Mouse (Mus musculus) G1E (cell line): ENCODE results near the gene Tex21. TPM values are rescaled to one million over a fixed set of nuclear protein-coding genes. Genes with fewer than 3 reads are reported as not detected.
A peak's percentile ranks its signal among the peaks of the same experiment; 100 is the strongest.

Experiments used
- ATAC-seq: 2 replicates; pipeline ENCODE4 v1.8.0; 2016; ENCODE audit warnings: mild to moderate bottlenecking; ENCODE audit not compliant: insufficient number of reproducible peaks, poor library complexity, low FRiP score, severe bottlenecking; ENCODE audit errors: extremely low read depth
- DNase-seq: peaks from one replicate; pipeline ENCODE4 v3.0.0; 2012; ENCODE audit warnings: low spot score
- H3K27me3 ChIP-seq: 2 replicates; pipeline ENCODE4 v1.6.1; 2012; ENCODE audit warnings: mild to moderate bottlenecking, low read length, inconsistent platforms; ENCODE audit not compliant: insufficient read depth
- H3K36me3 ChIP-seq: replicated peaks from 2 replicates; pipeline ENCODE3; 2012; ENCODE audit warnings: mild to moderate bottlenecking, inconsistent platforms
- H3K4me1 ChIP-seq: 2 replicates; pipeline ENCODE4 v1.6.1; 2012; ENCODE audit warnings: low read depth, low read length, inconsistent platforms, mixed read lengths; ENCODE audit not compliant: insufficient read depth
- H3K4me3 ChIP-seq: 2 replicates; pipeline ENCODE4 v1.5.1; 2012; ENCODE audit warnings: low read depth, mild to moderate bottlenecking, inconsistent platforms, low read length, moderate library complexity, mixed read lengths
- H3K9me3 ChIP-seq: replicated peaks from 2 replicates; pipeline ENCODE4 v1.6.1; 2012; ENCODE audit warnings: inconsistent platforms
- CTCF ChIP-seq: IDR thresholded peaks from 2 replicates; pipeline ENCODE4 v1.5.1; 2012; ENCODE audit warnings: low read depth, low read length, inconsistent platforms, mixed read lengths
- GATA1 ChIP-seq: IDR thresholded peaks from 2 replicates; pipeline ENCODE4 v1.6.1; 2012; ENCODE audit warnings: borderline replicate concordance, low read length, inconsistent platforms, mixed read lengths
- GATA2 ChIP-seq: IDR thresholded peaks from 2 replicates; pipeline ENCODE4 v1.6.1; 2012; ENCODE audit warnings: low read depth, low read length, inconsistent platforms, borderline replicate concordance
- POLR2AphosphoS5 ChIP-seq: IDR thresholded peaks from 2 replicates; pipeline ENCODE4 v1.6.1; 2012; ENCODE audit warnings: low read depth, low read length, inconsistent platforms; ENCODE audit not compliant: insufficient replicate concordance
- TAL1 ChIP-seq: conservative IDR thresholded peaks from 2 replicates; pipeline ENCODE4 v1.6.1; 2012; ENCODE audit warnings: low read depth, low read length, inconsistent platforms, mixed read lengths
- polyA plus RNA-seq: library from polyadenylated mRNA; stranded (reverse); fragments of >175 nt; gene quantifications from 2 replicates; pipeline ENCODE4 v1.2.3, GENCODE M21; 2012
- total RNA-seq, 2 experiments: library from RNA; stranded (forward) in 1 of 2; stranded (reverse) in 1 of 2; fragments of 200-1000 nt in 1 of 2; fragments of >200 nt in 1 of 2; fragmentation: Nextera tagmentation in 1 of 2; gene quantifications; 2 replicates each; pipeline ENCODE4 v1.2.3; 2014 to 2017

Tex21 gene
- total and polyA plus RNA-seq, 3 experiments, result 0.26 to 6.8 (median 0.66) TPM

DNA sequence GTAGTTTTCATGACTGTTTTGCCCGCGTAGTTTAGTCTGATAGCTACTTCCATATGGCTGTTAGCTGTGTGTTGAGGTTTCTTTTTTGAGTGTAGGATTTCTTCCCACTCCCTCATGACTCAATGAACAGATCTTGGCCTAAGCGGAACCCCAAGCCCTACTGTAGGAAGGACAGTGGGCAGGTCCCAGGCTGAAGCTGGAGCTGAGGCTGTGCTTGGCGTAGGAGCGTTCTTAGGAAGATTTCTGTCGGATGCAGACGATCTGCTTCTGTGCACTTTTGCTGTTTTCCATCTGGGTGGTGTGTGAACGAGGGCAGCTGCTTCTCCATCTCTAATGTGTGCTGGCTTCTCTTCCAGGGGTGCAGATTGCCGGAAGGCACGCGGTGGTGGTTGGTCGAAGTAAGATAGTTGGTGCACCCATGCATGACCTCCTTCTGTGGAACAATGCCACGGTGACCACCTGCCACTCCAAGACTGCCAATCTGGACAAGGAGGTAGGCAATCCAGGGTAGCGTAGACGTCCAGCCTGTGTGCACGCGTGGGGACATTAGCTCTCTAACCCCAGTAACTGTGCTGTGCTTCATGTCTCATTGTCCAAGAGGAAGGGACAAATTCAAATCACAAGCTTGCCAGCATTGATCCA lies 36.1 kb upstream of the Tex21 start:
- H3K27me3 ChIP-seq, result no peaks in the 10 kb centered on the region
- ATAC-seq (no peak), DNase-seq (no peak)
- H3K9me3 ChIP-seq, result no peaks in the 10 kb centered on the region
- TF ChIP-seq TAL1 (no peak), CTCF (no peak), GATA1 (no peak), POLR2AphosphoS5 (no peak), GATA2 (no peak)
- H3K36me3 ChIP-seq, result peaks cover 95% of the 10 kb centered on the region
- H3K4me3 ChIP-seq, result no peak overlapping the region
- peaks cover 12% of the 10 kb centered on the region for H3K4me1 ChIP-seq

DNA sequence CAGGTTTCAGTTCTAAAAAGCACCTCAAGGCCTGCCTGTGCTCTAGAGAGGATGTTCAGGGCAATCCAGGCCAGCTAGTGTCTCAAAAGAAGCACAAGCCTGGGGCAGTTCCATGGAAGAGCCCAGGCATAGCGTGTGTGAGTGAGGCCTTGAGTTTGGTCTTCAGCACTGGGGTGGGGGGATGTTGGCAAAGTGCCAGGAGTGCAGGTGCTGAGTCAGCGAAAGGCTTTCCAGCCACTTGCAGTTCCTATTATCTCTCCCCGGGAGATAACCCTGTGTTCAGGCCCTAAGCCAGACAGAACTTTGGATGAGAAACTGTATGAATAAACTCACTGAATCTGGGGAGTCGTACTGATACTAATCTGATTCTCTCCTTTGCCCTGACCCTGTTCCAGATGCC lies 35.6 kb upstream of the Tex21 start:
- Histone ChIP-seq H3K27me3 (no peaks in the 10 kb centered on the region), H3K9me3 (no peaks in the 10 kb centered on the region), H3K4me1 (peaks cover 13% of the 10 kb centered on the region), H3K36me3 (peaks cover 95% of the 10 kb centered on the region), H3K4me3 (no peak overlapping the region)
- TF ChIP-seq GATA1 (no peak), TAL1 (no peak), POLR2AphosphoS5 (no peak), GATA2 (no peak), CTCF (no peak)
- DNase-seq, result no peak
- no peak for ATAC-seq

DNA sequence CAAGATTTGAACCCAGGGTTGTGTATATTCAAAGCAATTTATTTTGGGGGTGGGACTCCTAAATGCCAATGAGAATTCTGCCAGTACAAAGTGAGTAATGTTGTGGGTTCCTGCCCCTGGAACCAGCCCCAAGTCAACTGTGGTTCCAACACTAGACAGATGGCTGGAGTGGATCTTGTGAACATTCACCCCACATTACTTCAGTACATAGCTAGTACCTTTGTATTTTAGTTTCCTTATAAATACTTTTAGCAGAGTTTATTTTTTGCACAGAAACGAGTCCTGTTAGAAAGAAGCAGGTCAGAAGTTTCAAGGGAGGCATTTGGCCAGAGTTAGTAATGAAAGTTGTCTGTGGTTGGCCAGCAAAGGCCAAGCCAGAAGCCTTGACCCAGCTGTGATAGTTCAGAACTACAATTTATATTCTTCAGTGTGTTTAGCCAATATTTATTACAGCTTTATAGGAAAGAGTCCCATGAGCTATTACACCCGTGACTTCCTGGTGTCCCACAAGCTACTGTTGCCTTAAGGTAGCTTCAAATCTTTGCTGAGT lies 34.6 kb upstream of the Tex21 start:
- no peaks in the 10 kb centered on the region for H3K27me3 ChIP-seq
- peaks cover 13% of the 10 kb centered on the region for H3K4me1 ChIP-seq
- no peak overlapping the region for H3K4me3 ChIP-seq
- no peak for DNase-seq
- no peaks in the 10 kb centered on the region for H3K9me3 ChIP-seq
- H3K36me3 ChIP-seq, result peaks cover 99% of the 10 kb centered on the region
- TF ChIP-seq GATA1, result no peak
- no peak for TF ChIP-seq TAL1
- TF ChIP-seq POLR2AphosphoS5, result no peak
- TF ChIP-seq GATA2, result no peak
- TF ChIP-seq CTCF, result no peak
- ATAC-seq, result no peak

DNA sequence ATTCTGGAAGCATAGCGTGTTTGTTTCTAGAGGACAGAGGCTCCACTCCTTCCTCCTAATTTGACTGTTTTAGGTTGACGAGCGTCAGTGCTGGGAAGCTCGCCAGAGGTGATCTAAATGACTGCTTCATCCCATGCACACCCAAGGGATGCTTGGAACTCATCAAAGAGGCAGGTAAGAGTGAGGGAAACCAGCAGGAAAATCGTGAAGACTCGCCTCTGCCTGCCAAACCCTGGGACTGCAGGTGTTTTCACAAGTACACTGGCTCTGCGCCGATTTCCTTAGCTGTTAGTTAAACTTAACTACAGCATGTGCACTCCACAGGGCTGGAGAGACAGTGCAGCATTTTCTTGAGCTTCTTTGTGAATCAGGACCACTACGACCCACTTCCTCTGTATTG lies 34.0 kb upstream of the Tex21 start:
- Histone ChIP-seq H3K27me3 (no peaks in the 10 kb centered on the region), H3K4me1 (peaks cover 13% of the 10 kb centered on the region), H3K4me3 (no peak overlapping the region), H3K9me3 (no peaks in the 10 kb centered on the region), H3K36me3 (peaks cover 99% of the 10 kb centered on the region)
- ATAC-seq (no peak), DNase-seq (no peak)
- TF ChIP-seq POLR2AphosphoS5, result 0 out of 2 replicates have a peak, but pooled peaks have one; percentile 47
- no peak for TF ChIP-seq CTCF

DNA sequence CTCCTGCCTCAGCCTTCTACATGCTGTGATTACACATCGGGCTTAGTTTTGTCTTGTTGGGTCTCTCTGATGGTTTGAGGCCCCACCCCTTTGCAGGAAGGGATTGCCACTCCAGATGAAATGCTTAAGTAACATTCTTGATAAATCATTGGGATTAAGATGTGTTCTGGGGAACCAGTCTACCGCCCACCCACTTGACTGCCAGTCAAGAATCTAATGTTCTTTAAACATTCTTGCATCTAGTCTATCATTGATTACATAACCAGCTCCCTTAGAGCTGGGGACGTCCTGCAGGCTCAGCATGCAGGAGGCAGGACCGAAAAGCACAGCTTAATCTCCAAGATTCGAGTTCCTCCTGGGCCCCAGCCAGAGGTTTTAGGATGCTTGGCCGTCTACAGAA lies 31.7 kb upstream of the Tex21 start:
- H3K36me3 ChIP-seq, result peaks cover 100% of the 10 kb centered on the region

DNA sequence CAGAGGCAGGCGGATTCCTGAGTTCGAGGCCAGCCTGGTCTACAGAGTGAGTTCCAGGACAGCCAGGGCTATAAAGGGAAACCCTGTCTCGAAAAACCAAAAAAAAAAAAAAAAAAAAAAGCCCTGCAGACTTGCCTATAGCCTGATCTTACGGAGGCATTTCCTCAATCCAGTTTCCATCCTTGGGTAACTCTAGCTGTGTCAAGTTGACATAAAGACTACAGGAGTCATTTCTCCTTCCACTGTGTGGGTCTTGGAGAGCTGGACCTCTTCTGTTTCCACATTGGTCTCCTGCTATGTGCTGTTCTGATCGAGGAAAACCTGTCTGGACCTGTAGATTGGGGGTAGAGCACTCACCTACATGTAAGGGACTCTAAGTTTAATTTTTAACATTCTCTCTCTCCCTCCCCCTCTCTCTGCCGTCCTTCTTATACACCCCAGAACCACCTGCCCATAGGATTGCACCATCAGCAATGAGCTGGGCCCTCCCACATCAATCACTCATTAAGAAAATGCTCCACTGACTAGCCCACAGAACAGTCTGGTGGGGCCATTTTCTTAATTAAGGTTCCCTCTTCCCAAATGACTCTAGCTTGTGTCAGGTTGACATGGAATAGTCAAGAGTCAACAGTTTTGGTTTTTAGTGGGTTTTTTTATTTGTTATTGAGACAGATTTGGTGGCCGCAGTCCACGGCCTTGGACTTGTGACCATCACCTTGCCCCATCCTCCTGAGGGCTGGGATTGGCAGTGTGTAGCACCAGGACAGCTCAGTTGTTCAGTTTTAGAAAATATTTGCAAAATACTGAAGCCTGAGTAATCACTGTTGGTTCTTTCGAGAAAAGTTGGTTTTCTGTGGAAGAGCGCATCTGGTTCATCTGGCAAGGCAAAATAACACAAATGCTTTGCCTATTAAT lies 26.3 kb upstream of the Tex21 start:
- no peaks in the 10 kb centered on the region for H3K9me3 ChIP-seq
- TF ChIP-seq CTCF (no peak), TAL1 (no peak), POLR2AphosphoS5 (no peak), GATA2 (no peak), GATA1 (no peak)
- peaks cover 30% of the 10 kb centered on the region for H3K4me1 ChIP-seq
- DNase-seq (no peak), ATAC-seq (no peak)
- peaks cover 98% of the 10 kb centered on the region for H3K36me3 ChIP-seq
- no peak overlapping the region for H3K4me3 ChIP-seq
- H3K27me3 ChIP-seq, result no peaks in the 10 kb centered on the region

More for the DNA sequence above, 31.7 kb upstream of the Tex21 start:
- no peak for TF ChIP-seq GATA2
- no peak for TF ChIP-seq TAL1
- TF ChIP-seq GATA1, result no peak
- TF ChIP-seq CTCF, result no peak
- no peak for TF ChIP-seq POLR2AphosphoS5
- no peaks in the 10 kb centered on the region for H3K9me3 ChIP-seq
- ATAC-seq, result no peak
- H3K4me1 ChIP-seq, result peaks cover 26% of the 10 kb centered on the region
- H3K27me3 ChIP-seq, result no peaks in the 10 kb centered on the region
- DNase-seq, result no peak
- H3K4me3 ChIP-seq, result no peak overlapping the region
